Mouse (Mus musculus): Measurements from ENCODE around the gene Hgd. TPM values are rescaled to one million over a fixed set of nuclear protein-coding genes. Genes with fewer than 3 reads are reported as not detected.

Gene Hgd
- polyA plus RNA-seq, 1 experiment from 2014 or later: 0.11 TPM

GRCm38 (mm10) chr16:37610333-37610732, 30.4 kb downstream of the Hgd start:
- no peaks in the 10 kb centered on the region for H3K9me3 ChIP-seq (ENCODE audit: control insufficient read depth, low read length)
- 77% methylated on average over 8 of the region's 8 CpGs for WGBS
- H3K9ac ChIP-seq (ENCODE audit: low read length): no peak overlapping the region
- no peaks in the 10 kb centered on the region for H3K27me3 ChIP-seq (replicated peaks; ENCODE audit: control insufficient read depth, insufficient read depth, low read length)
- no peak overlapping the region for H3K27ac ChIP-seq (ENCODE audit: low read depth)
- no peaks in the 10 kb centered on the region for H3K36me3 ChIP-seq (ENCODE audit: control insufficient read depth, insufficient read depth, low read length)
- DNase-seq (ENCODE audit: low spot score): no peak
- ATAC-seq (replicated peaks; ENCODE audit: low FRiP score, low TSS enrichment, low read depth): no peak
- H3K4me3 ChIP-seq (ENCODE audit: low read depth, low read length): no peak overlapping the region
- H3K4me2 ChIP-seq (ENCODE audit: low read length): no peak overlapping the region
- no peaks in the 10 kb centered on the region for H3K4me1 ChIP-seq (replicated peaks; ENCODE audit: control insufficient read depth, insufficient read depth, low read length)

DNA sequence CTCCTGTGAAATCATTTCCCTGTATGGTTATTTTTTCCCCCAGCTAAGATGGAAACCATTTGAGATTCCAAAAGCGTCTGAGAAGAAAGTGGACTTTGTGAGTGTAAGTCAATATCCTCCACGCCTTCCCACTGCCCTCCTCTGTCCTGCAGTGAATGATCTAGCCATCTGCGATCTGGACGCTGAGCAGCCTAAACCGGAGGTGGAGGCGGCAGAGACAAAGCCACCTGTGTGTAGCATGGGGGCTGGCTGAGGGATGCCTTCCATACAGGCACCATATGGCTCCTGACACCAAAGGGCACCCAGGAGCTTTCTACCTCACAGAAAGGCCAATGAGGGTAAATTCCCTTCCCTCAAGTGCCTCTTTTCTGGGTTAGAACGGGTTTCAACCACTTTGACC, 31.1 kb downstream of the Hgd start:
- Histone ChIP-seq H3K4me2 (ENCODE audit: low read length) (no peak overlapping the region), H3K9ac (ENCODE audit: low read length) (no peak overlapping the region), H3K36me3 (ENCODE audit: control insufficient read depth, insufficient read depth, low read length) (no peaks in the 10 kb centered on the region), H3K27me3 (replicated peaks; ENCODE audit: control insufficient read depth, insufficient read depth, low read length) (no peaks in the 10 kb centered on the region), H3K9me3 (ENCODE audit: control insufficient read depth, low read length) (no peaks in the 10 kb centered on the region), H3K4me3 (ENCODE audit: low read depth, low read length) (no peak overlapping the region), H3K27ac (ENCODE audit: low read depth) (no peak overlapping the region), H3K4me1 (replicated peaks; ENCODE audit: control insufficient read depth, insufficient read depth, low read length) (no peaks in the 10 kb centered on the region)
- DNase-seq (ENCODE audit: low spot score): no peak
- WGBS: 78% methylated on average over 7 of the region's 7 CpGs
- no peak for ATAC-seq (replicated peaks; ENCODE audit: low FRiP score, low TSS enrichment, low read depth)

DNA sequence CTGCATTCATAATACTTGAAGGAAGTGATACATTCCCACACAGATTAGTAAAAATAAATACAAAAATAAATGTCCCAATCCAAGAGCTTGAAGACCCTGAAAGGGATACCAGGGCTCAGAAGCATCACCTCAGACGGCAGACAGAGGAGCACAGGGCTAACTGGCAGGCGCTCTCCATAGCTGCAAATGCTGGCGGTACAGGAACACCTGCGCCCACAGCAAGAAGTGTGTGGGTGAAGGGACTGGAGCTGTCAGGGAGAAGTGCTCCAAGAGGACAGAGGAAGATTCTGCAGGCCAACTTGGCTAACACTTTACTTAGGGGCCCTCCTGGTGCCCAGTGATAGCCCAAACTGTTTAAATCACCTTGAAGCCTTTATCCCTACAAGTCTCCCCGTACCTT, 32.1 kb downstream of the Hgd start:
- DNase-seq (ENCODE audit: low spot score): no peak
- no peaks in the 10 kb centered on the region for H3K27me3 ChIP-seq (replicated peaks; ENCODE audit: control insufficient read depth, insufficient read depth, low read length)
- H3K4me3 ChIP-seq (ENCODE audit: low read depth, low read length): no peak overlapping the region
- no peak overlapping the region for H3K9ac ChIP-seq (ENCODE audit: low read length)
- no peaks in the 10 kb centered on the region for H3K4me1 ChIP-seq (replicated peaks; ENCODE audit: control insufficient read depth, insufficient read depth, low read length)
- H3K9me3 ChIP-seq (ENCODE audit: control insufficient read depth, low read length): no peaks in the 10 kb centered on the region
- H3K4me2 ChIP-seq (ENCODE audit: low read length): no peak overlapping the region
- H3K27ac ChIP-seq (ENCODE audit: low read depth): no peak overlapping the region
- WGBS: 85% methylated on average over 5 of the region's 5 CpGs
- no peak for ATAC-seq (replicated peaks; ENCODE audit: low FRiP score, low TSS enrichment, low read depth)
- H3K36me3 ChIP-seq (ENCODE audit: control insufficient read depth, insufficient read depth, low read length): no peaks in the 10 kb centered on the region

DNA sequence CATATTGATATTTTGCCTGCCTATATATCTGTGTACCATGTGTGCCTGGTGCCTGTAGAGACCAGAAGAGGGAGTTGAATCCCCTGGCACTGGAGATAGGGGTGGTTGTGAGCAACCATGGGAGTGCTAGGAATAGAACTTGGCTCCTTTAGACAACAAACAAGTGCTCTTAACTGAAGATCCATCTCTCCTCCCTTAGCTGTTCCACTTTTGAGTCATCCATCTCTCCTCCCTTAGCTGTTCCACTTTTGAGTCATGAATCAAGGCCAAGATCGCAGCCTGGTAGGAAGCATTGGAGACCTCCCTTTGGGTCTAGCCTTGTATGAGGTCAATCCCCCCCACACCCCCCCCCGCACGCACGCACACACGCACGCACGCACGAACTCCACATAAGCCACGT, 34.6 kb downstream of the Hgd start:
- no peak overlapping the region for H3K9ac ChIP-seq (ENCODE audit: low read length)
- no peaks in the 10 kb centered on the region for H3K9me3 ChIP-seq (ENCODE audit: control insufficient read depth, low read length)
- 95% methylated on average over 9 of the region's 9 CpGs for WGBS

GRCm38 (mm10) chr16:37615429-37615828, 35.5 kb downstream of the Hgd start:
- Histone ChIP-seq H3K4me1 (replicated peaks; ENCODE audit: control insufficient read depth, insufficient read depth, low read length) (0 out of 2 replicates have a peak, but pooled peaks cover 5% of the 10 kb centered on the region), H3K9me3 (ENCODE audit: control insufficient read depth, low read length) (no peaks in the 10 kb centered on the region), H3K27ac (ENCODE audit: low read depth) (no peak overlapping the region), H3K4me2 (ENCODE audit: low read length) (no peak overlapping the region), H3K36me3 (ENCODE audit: control insufficient read depth, insufficient read depth, low read length) (no peaks in the 10 kb centered on the region), H3K27me3 (replicated peaks; ENCODE audit: control insufficient read depth, insufficient read depth, low read length) (no peaks in the 10 kb centered on the region), H3K9ac (ENCODE audit: low read length) (no peak overlapping the region), H3K4me3 (ENCODE audit: low read depth, low read length) (no peak overlapping the region)
- ATAC-seq (replicated peaks; ENCODE audit: low FRiP score, low TSS enrichment, low read depth): no peak
- WGBS: 56% methylated on average over 8 of the region's 8 CpGs
- DNase-seq (ENCODE audit: low spot score): no peak

More for the DNA sequence above, 34.6 kb downstream of the Hgd start:
- no peak for ATAC-seq (replicated peaks; ENCODE audit: low FRiP score, low TSS enrichment, low read depth)
- no peak for DNase-seq (ENCODE audit: low spot score)
- H3K4me1 ChIP-seq (replicated peaks; ENCODE audit: control insufficient read depth, insufficient read depth, low read length): 0 out of 2 replicates have a peak, but pooled peaks cover 5% of the 10 kb centered on the region
- H3K27me3 ChIP-seq (replicated peaks; ENCODE audit: control insufficient read depth, insufficient read depth, low read length): no peaks in the 10 kb centered on the region
- no peak overlapping the region for H3K4me3 ChIP-seq (ENCODE audit: low read depth, low read length)
- H3K36me3 ChIP-seq (ENCODE audit: control insufficient read depth, insufficient read depth, low read length): no peaks in the 10 kb centered on the region
- no peak overlapping the region for H3K27ac ChIP-seq (ENCODE audit: low read depth)
- no peak overlapping the region for H3K4me2 ChIP-seq (ENCODE audit: low read length)

DNA sequence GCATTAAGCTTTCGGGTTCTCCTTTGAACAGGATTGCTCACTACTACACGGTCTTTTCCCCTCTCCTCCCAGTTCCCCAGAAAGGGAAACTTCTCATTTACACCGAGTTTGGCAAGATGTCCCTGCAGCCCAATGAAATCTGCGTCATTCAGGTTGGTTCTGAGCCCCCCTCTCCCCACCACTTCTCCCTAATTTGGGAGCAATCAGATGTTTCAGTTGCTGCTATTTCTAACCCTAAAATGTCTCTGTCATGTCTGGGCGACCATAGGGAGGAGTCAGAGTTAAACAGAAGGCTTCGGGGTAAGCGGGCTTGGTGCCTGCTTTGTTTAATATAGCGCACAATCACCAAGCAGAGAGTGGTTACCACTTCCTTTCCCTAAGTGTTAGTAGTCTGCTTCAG, 36.2 kb downstream of the Hgd start:
- 65% methylated on average over 8 of the region's 8 CpGs for WGBS
- no peak for DNase-seq (ENCODE audit: low spot score)
- Histone ChIP-seq H3K27me3 (replicated peaks; ENCODE audit: control insufficient read depth, insufficient read depth, low read length) (no peaks in the 10 kb centered on the region), H3K9ac (ENCODE audit: low read length) (no peak overlapping the region), H3K4me1 (replicated peaks; ENCODE audit: control insufficient read depth, insufficient read depth, low read length) (0 out of 2 replicates have a peak, but pooled peaks cover 5% of the 10 kb centered on the region), H3K4me3 (ENCODE audit: low read depth, low read length) (no peak overlapping the region), H3K9me3 (ENCODE audit: control insufficient read depth, low read length) (no peaks in the 10 kb centered on the region), H3K36me3 (ENCODE audit: control insufficient read depth, insufficient read depth, low read length) (no peaks in the 10 kb centered on the region), H3K4me2 (ENCODE audit: low read length) (no peak overlapping the region), H3K27ac (ENCODE audit: low read depth) (no peak overlapping the region)
- ATAC-seq (replicated peaks; ENCODE audit: low FRiP score, low TSS enrichment, low read depth): no peak

- 0 out of 2 replicates have a peak, but pooled peaks cover 5% of the 10 kb centered on the region for H3K4me1 ChIP-seq (replicated peaks; ENCODE audit: control insufficient read depth, insufficient read depth, low read length)
- no peak for DNase-seq (ENCODE audit: low spot score)
These were observed 37.7 kb downstream of the Hgd start for GRCm38 (mm10) chr16:37617695-37618094.

DNA sequence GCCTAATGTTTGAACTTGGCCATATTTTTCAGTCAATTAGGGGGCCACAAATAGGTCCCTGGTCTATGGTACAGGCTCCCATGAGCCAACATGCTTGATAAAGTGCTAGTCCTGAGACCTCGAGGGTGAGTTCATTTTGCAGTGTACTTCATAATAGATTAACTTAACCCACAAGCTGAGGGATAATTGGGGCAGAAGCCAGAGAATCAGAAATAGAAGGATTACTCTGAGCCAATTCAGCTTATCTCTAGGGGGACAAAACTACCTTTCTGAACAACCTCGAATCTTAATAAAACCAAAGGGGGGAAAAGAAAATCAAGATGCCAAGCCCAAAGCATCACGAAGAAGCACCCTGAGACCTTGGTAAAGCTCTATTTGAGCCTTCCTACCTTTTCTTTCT, 42.5 kb downstream of the Hgd start:
- H3K27ac ChIP-seq (ENCODE audit: low read depth): no peak overlapping the region
- H3K9ac ChIP-seq (ENCODE audit: low read length): no peak overlapping the region
- ATAC-seq (replicated peaks; ENCODE audit: low FRiP score, low TSS enrichment, low read depth): no peak
- H3K4me1 ChIP-seq (replicated peaks; ENCODE audit: control insufficient read depth, insufficient read depth, low read length): 0 out of 2 replicates have a peak, but pooled peaks cover 4% of the 10 kb centered on the region
- no peak for DNase-seq (ENCODE audit: low spot score)
- WGBS: 72% methylated on average over 3 of the region's 3 CpGs
- H3K36me3 ChIP-seq (ENCODE audit: control insufficient read depth, insufficient read depth, low read length): no peaks in the 10 kb centered on the region
- no peak overlapping the region for H3K4me2 ChIP-seq (ENCODE audit: low read length)
- H3K4me3 ChIP-seq (ENCODE audit: low read depth, low read length): no peak overlapping the region
- no peaks in the 10 kb centered on the region for H3K27me3 ChIP-seq (replicated peaks; ENCODE audit: control insufficient read depth, insufficient read depth, low read length)
- no peaks in the 10 kb centered on the region for H3K9me3 ChIP-seq (ENCODE audit: control insufficient read depth, low read length)

More at GRCm38 (mm10) chr16:37617695-37618094, 37.7 kb downstream of the Hgd start:
- Histone ChIP-seq H3K36me3 (ENCODE audit: control insufficient read depth, insufficient read depth, low read length) (no peaks in the 10 kb centered on the region), H3K27me3 (replicated peaks; ENCODE audit: control insufficient read depth, insufficient read depth, low read length) (no peaks in the 10 kb centered on the region), H3K4me2 (ENCODE audit: low read length) (no peak overlapping the region), H3K27ac (ENCODE audit: low read depth) (no peak overlapping the region), H3K4me3 (ENCODE audit: low read depth, low read length) (no peak overlapping the region), H3K9ac (ENCODE audit: low read length) (no peak overlapping the region), H3K9me3 (ENCODE audit: control insufficient read depth, low read length) (no peaks in the 10 kb centered on the region)
- no peak for ATAC-seq (replicated peaks; ENCODE audit: low FRiP score, low TSS enrichment, low read depth)
- WGBS: 26% methylated on average over 3 of the region's 3 CpGs

DNA sequence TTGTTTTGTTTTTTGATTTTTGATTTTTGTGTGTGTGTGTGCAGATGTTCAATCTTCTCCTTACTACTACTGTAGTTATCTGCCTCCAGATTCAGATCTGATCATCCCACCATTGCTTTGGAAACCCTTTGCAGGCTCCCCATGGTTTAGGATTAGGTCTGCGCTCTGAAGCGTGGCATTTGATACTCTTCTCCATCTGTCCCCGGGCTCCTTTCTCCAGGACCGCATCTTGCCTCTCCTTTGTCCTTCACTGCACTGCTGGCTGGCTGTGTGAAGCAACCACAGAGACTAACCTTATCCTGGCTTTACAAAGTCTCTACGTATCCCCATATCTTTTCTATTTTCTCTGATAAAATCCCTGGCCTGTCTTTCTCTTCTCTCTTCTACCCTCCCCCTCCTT, 43.0 kb downstream of the Hgd start:
- Histone ChIP-seq H3K4me2 (ENCODE audit: low read length) (no peak overlapping the region), H3K36me3 (ENCODE audit: control insufficient read depth, insufficient read depth, low read length) (no peaks in the 10 kb centered on the region), H3K4me1 (replicated peaks; ENCODE audit: control insufficient read depth, insufficient read depth, low read length) (no peaks in the 10 kb centered on the region), H3K27me3 (replicated peaks; ENCODE audit: control insufficient read depth, insufficient read depth, low read length) (no peaks in the 10 kb centered on the region), H3K27ac (ENCODE audit: low read depth) (no peak overlapping the region), H3K4me3 (ENCODE audit: low read depth, low read length) (no peak overlapping the region), H3K9ac (ENCODE audit: low read length) (no peak overlapping the region), H3K9me3 (ENCODE audit: control insufficient read depth, low read length) (no peaks in the 10 kb centered on the region)
- 77% methylated on average over 5 of the region's 5 CpGs for WGBS
- DNase-seq (ENCODE audit: low spot score): no peak
- no peak for ATAC-seq (replicated peaks; ENCODE audit: low FRiP score, low TSS enrichment, low read depth)
